Mouse (Mus musculus): ENCODE measurements around the gene Cox14.

- TF ChIP-seq CTCF (IDR thresholded peaks at IDR 0.05; ENCODE audit: low read depth) (no peak), EP300 (IDR thresholded peaks at IDR 0.05; ENCODE audit: low read depth) (no peak)
Observed at GRCm38 (mm10) chr15:99704881-99705280, 20.5 kb upstream of the Cox14 start.

Data from liver, postnatal 0 days (tissue).